ENCODE assay signal across 18 mouse cellular contexts in genomic region chr6:88061406-88061805, GRCm38 (mm10). TPM values are rescaled to one million over a fixed set of nuclear protein-coding genes. Genes with fewer than 3 reads are reported as not detected.
DNase-seq lines count a peak whose midpoint lies in the region; ATAC-seq and TF ChIP-seq lines count a peak whose summit lies in the region.
"Had no signal": no experiment of that assay in that cellular context is flagged by ENCODE, and none has a peak within 500 bp of the region (broad histone marks: within the 10 kb centered on the region; RNA-seq: fewer than 3 reads in every experiment).

No protein-coding gene starts in this region.

- H3K4me3 ChIP-seq in liver, adult 2 months (ENCODE audit: insufficient read depth, low read depth, low read length) = no peak overlapping the region
- H3K4me3 ChIP-seq in liver, embryonic 12.5 days = no peak overlapping the region
- H3K4me3 ChIP-seq: embryonic facial prominence, embryonic 12.5 days; heart, embryonic 13.5 days; hindbrain, embryonic 15.5 days had no signal

- H3K4me1 ChIP-seq in liver, adult 2 months (ENCODE audit: control insufficient read depth, insufficient read depth, low read length) = peaks cover 17% of the 10 kb centered on the region
- H3K4me1 ChIP-seq in liver, embryonic 12.5 days = no peaks in the 10 kb centered on the region
- H3K4me1 ChIP-seq: embryonic facial prominence, embryonic 12.5 days; hindbrain, embryonic 15.5 days had no signal

- H3K9me3 ChIP-seq in liver, embryonic 12.5 days (replicated peaks) = no peaks in the 10 kb centered on the region
- H3K9me3 ChIP-seq: embryonic facial prominence, embryonic 12.5 days; heart, embryonic 13.5 days; hindbrain, embryonic 15.5 days had no signal

- H3K79me2 ChIP-seq in liver, adult 2 months (ENCODE audit: control insufficient read depth, insufficient read depth, low read length) = no peaks in the 10 kb centered on the region

- ATAC-seq in liver, embryonic 12.5 days = no peak
- ATAC-seq: forebrain, embryonic 16.5 days had no signal

- H3K4me2 ChIP-seq in liver, embryonic 12.5 days = no peak overlapping the region
- H3K4me2 ChIP-seq: embryonic facial prominence, embryonic 12.5 days; heart, embryonic 13.5 days; hindbrain, embryonic 15.5 days had no signal

- H3K27ac ChIP-seq in liver, adult 2 months (replicated peaks; ENCODE audit: insufficient read depth, low read depth, low read length) = no peak overlapping the region
- no peak overlapping the region for H3K27ac ChIP-seq in liver, embryonic 12.5 days
- H3K27ac ChIP-seq: embryonic facial prominence, embryonic 12.5 days; heart, embryonic 13.5 days; hindbrain, embryonic 15.5 days had no signal

- no peak for TF ChIP-seq POLR2A in liver, adult 2 months (IDR thresholded peaks at IDR 0.05; ENCODE audit: extremely low read depth, insufficient read depth, low read length)

- no peak overlapping the region for H3K9ac ChIP-seq in liver, adult 2 months (ENCODE audit: low read depth, low read length)
- no peak overlapping the region for H3K9ac ChIP-seq in liver, embryonic 12.5 days
- H3K9ac ChIP-seq: embryonic facial prominence, embryonic 12.5 days; heart, embryonic 13.5 days; hindbrain, embryonic 15.5 days had no signal

- WGBS in liver, adult 2 months = 93% methylated on average over 4 of the region's 4 CpGs
- 75% methylated on average over 4 of the region's 4 CpGs for WGBS in liver, embryonic 12.5 days (ENCODE audit: insufficient replicate concordance)

- H3K27me3 ChIP-seq in liver, adult 2 months (ENCODE audit: control insufficient read depth, insufficient read depth, low read length) = no peaks in the 10 kb centered on the region
- H3K27me3 ChIP-seq in liver, embryonic 12.5 days (replicated peaks) = 0 out of 2 replicates have a peak, but pooled peaks cover 3% of the 10 kb centered on the region
- H3K27me3 ChIP-seq: CH12.LX; embryonic facial prominence, embryonic 12.5 days; heart, embryonic 13.5 days; hindbrain, embryonic 15.5 days had no signal

- TF ChIP-seq CTCF in liver, adult 2 months (IDR thresholded peaks at IDR 0.05; ENCODE audit: low read depth, low read length) = peak; percentile 18; the same call in 1 of the 2 replicates

- DNase-seq in liver, adult 2 months (ENCODE audit: extremely low read depth, low read depth, low spot score) = no peak
- DNase-seq in ES-CJ7 (ENCODE audit: low read depth, low spot score) (peak; percentile 61), ZHBTc4 (ENCODE audit: low read depth, low spot score) (peak; percentile 38)
- DNase-seq in spleen, postnatal 14 days (ENCODE audit: low spot score in 2 of 2) = no peak
- DNase-seq in right cerebral cortex, adult 18-20 months = no peak
- DNase-seq: adrenal gland, postnatal 10 days; cerebellum, adult 11-12 months; cerebellum, adult 9-10 months; cerebellum, postnatal 25 days; gastrocnemius, postnatal 36 days; heart, adult 11 months; heart, postnatal 36 days had no signal

- no peaks in the 10 kb centered on the region for H3K36me3 ChIP-seq in liver, adult 2 months (ENCODE audit: control insufficient read depth, insufficient read depth, low read length)
- no peaks in the 10 kb centered on the region for H3K36me3 ChIP-seq in liver, embryonic 12.5 days
- H3K36me3 ChIP-seq: embryonic facial prominence, embryonic 12.5 days; heart, embryonic 13.5 days; hindbrain, embryonic 15.5 days had no signal

RNA-seq across cellular contexts. Expression of gene Rab7, which starts 16.3 kb away (rescaled TPM):
- 69.7 and 80.9 TPM in 2 replicates for total RNA-seq in liver, adult 2 months (2014; rRNA removed)
- polyA plus RNA-seq in liver, adult 2 months (2012; rRNA removed) = 134 and 145 TPM in 2 replicates
- polyA plus RNA-seq in liver, embryonic 12.5 days (2016; fragmentation: Nextera tagmentation; extraction: Ambion mirVana) = 134 and 135 TPM in 2 replicates

RNA-seq across cellular contexts. Expression of gene Rpn1, which starts 22.9 kb away (rescaled TPM):
- 124 and 153 TPM in 2 replicates for total RNA-seq in liver, adult 2 months (2014; rRNA removed)
- polyA plus RNA-seq in liver, adult 2 months (2012; rRNA removed) = 121 and 149 TPM in 2 replicates
- 241 and 253 TPM in 2 replicates for polyA plus RNA-seq in liver, embryonic 12.5 days (2016; fragmentation: Nextera tagmentation; extraction: Ambion mirVana)

Comparison
In these comparisons a context has a peak if more than half of its experiments do, and no peak if none do; other contexts are left out.
1. DNase-seq: peak in ES-CJ7 (single experiment) and ZHBTc4 (single experiment); none in liver, adult 2 months (single experiment), spleen, postnatal 14 days (0 of 2) and right cerebral cortex, adult 18-20 months (single experiment).